Mouse (Mus musculus): Measurements from ENCODE around the gene Prr19.

GRCm38 (mm10) chr7:25279861-25280791, 21.1 kb upstream of the Prr19 start:
- TF ChIP-seq EP300 (IDR thresholded peaks at IDR 0.05; ENCODE audit: insufficient read depth, low read depth, low read length) (no peak), POLR2A (IDR thresholded peaks at IDR 0.05; ENCODE audit: insufficient read depth, low read length) (no peak)

Data from ES-Bruce4 (cell line).